Mouse (Mus musculus) adrenal gland, adult 8-10 months (tissue): Measurements from ENCODE around the gene Tmsb15l. TPM values are rescaled to one million over a fixed set of nuclear protein-coding genes. Genes with fewer than 3 reads are reported as not detected.
A peak's percentile ranks its signal among the peaks of the same experiment; 100 is the strongest.
"Not testable (repeated sequence)": the region's sequence is repeated elsewhere in the genome, so short reads cannot be mapped to it uniquely, and the experiment has no call there.

Experiments used
- DNase-seq: peaks from one replicate; pipeline ENCODE4 v3.0.0; 2022
- total RNA-seq, 4 experiments: library from RNA; stranded (reverse); gene quantifications; 2 replicates each; pipeline ENCODE4 v1.2.4; 2022

Tmsb15l gene
- 1 to 10 TPM; 1.2 to 2.6 (median 2.2) TPM for total RNA-seq

- DNase-seq: peak; percentile 26
Measured at GRCm38 (mm10) chrX:136976424-136977084, at the start of gene Tmsb15l, which contains the start of gene Tmsb15b1. Gene Tmsb15l (minus strand): TSS chrX:136976869. Gene Tmsb15b1 (minus strand): TSS chrX:136976874.

GRCm38 (mm10) chrX:137019310-137019709 lies 42.6 kb upstream of the Tmsb15l start:
- DNase-seq: peak; percentile 11

GRCm38 (mm10) chrX:137017668-137018067 lies 41.0 kb upstream of the Tmsb15l start:
- no peak for DNase-seq

- no peak for DNase-seq
Measured at GRCm38 (mm10) chrX:137015099-137015709, 38.5 kb upstream of the Tmsb15l start.

- no peak for DNase-seq
Measured at GRCm38 (mm10) chrX:136996256-136996655, 19.6 kb upstream of the Tmsb15l start.

- no peak for DNase-seq
Measured at GRCm38 (mm10) chrX:136993641-136994040, 17.0 kb upstream of the Tmsb15l start.

- peak; percentile 36 for DNase-seq
Measured at GRCm38 (mm10) chrX:136992978-136993547, 16.4 kb upstream of the Tmsb15l start, which contains the start of gene Zcchc18. Gene Zcchc18 (plus strand): TSS chrX:136993155.

GRCm38 (mm10) chrX:136992191-136992965 lies 15.7 kb upstream of the Tmsb15l start:
- DNase-seq: no peak

GRCm38 (mm10) chrX:136991274-136991673 lies 14.6 kb upstream of the Tmsb15l start:
- DNase-seq: no peak

- DNase-seq: no peak
Measured at GRCm38 (mm10) chrX:136986039-136986438, 9.4 kb upstream of the Tmsb15l start.

GRCm38 (mm10) chrX:136978616-136979015 lies 1.9 kb upstream of the Tmsb15l start:
- DNase-seq: no peak

- DNase-seq: not testable (repeated sequence)
Measured at GRCm38 (mm10) chrX:136975397-136975796, 1.3 kb downstream of the Tmsb15l start, which contains the start of gene Tmsb15b2. Gene Tmsb15b2 (minus strand): TSS chrX:136975497.

GRCm38 (mm10) chrX:136959688-136960087 lies 17.0 kb downstream of the Tmsb15l start:
- no peak for DNase-seq

GRCm38 (mm10) chrX:136958300-136958699 lies 18.4 kb downstream of the Tmsb15l start:
- not testable (repeated sequence) for DNase-seq

GRCm38 (mm10) chrX:136957583-136958279 lies 18.9 kb downstream of the Tmsb15l start:
- peak; percentile 58 for DNase-seq

GRCm38 (mm10) chrX:136937985-136938384 lies 38.7 kb downstream of the Tmsb15l start:
- DNase-seq: no peak

- no peak for DNase-seq
Measured at GRCm38 (mm10) chrX:136927031-136927430, 49.6 kb downstream of the Tmsb15l start, which contains the start of gene H2bfm. Gene H2bfm (plus strand): TSS chrX:136927325.

GRCm38 (mm10) chrX:136925863-136926262 lies 50.8 kb downstream of the Tmsb15l start:
- DNase-seq: no peak
